Mouse (Mus musculus): ENCODE measurements around the gene Gm28047.

DNA sequence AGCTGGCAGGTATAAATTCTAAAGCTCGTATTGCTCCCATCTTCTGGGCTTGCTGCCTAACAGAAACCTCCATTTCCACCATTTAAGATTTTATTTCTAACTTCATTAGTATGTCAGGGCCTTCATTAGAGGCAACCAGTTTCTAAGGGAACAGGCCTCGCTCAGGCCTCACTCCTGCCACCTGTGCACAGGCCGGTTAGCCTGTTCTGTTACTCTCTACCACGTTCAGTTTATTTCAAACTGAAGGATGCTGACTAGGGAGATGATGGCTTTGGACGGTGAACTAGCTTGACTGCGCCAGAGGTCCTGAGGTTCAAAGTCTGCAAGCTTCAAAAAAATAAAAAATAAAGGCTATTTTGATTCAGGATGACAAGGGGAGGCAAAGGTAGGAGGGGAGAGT is 45.4 kb upstream of the Gm28047 start:
- TF ChIP-seq CTCF (IDR thresholded peaks at IDR 0.05; ENCODE audit: low read depth, low read length): no peak
- TF ChIP-seq POLR2A (IDR thresholded peaks at IDR 0.05; ENCODE audit: extremely low read depth, insufficient read depth, low read length): no peak

All from liver, adult 2 months (tissue).